Mouse (Mus musculus): ENCODE data around the gene Zfp52. TPM values are rescaled to one million over a fixed set of nuclear protein-coding genes. Genes with fewer than 3 reads are reported as not detected.

Gene Zfp52
- polyA plus RNA-seq, 1 experiment from 2014 or later: 1.5 TPM

GRCm38 (mm10) chr17:21516201-21517129 lies 18.9 kb upstream of the Zfp52 start:
- Histone ChIP-seq H3K4me1 (ENCODE audit: control insufficient read depth, insufficient read depth, low read length) (0 out of 2 replicates have a peak, but pooled peaks cover 3% of the 10 kb centered on the region), H3K27ac (ENCODE audit: low read depth, low read length) (peak overlapping the region; percentile 78), H3K36me3 (ENCODE audit: control insufficient read depth, insufficient read depth, low read length) (no peaks in the 10 kb centered on the region), H3K4me3 (ENCODE audit: low read depth, low read length) (peak overlapping the region; percentile 49), H3K9me3 (ENCODE audit: control insufficient read depth, low read length) (no peaks in the 10 kb centered on the region), H3K27me3 (ENCODE audit: control insufficient read depth, insufficient read depth, low read length) (no peaks in the 10 kb centered on the region), H3K9ac (replicated peaks; ENCODE audit: low read depth, low read length) (peak overlapping the region; percentile 60), H3K4me2 (ENCODE audit: low read depth, low read length) (peak overlapping the region; percentile 89)
- ATAC-seq (ENCODE audit: low read depth): peak; percentile 92
- WGBS: 0% methylated on average over 37 of the region's 37 CpGs

- peak overlapping the region; percentile 78; the same call in 1 of the 2 replicates for H3K27ac ChIP-seq (ENCODE audit: low read depth, low read length)
- peak overlapping the region; percentile 49 for H3K4me3 ChIP-seq (ENCODE audit: low read depth, low read length)
- H3K9me3 ChIP-seq (ENCODE audit: control insufficient read depth, low read length): no peaks in the 10 kb centered on the region
- no peaks in the 10 kb centered on the region for H3K36me3 ChIP-seq (ENCODE audit: control insufficient read depth, insufficient read depth, low read length)
- 0 out of 2 replicates have a peak, but pooled peaks cover 3% of the 10 kb centered on the region for H3K4me1 ChIP-seq (ENCODE audit: control insufficient read depth, insufficient read depth, low read length)
- H3K27me3 ChIP-seq (ENCODE audit: control insufficient read depth, insufficient read depth, low read length): no peaks in the 10 kb centered on the region
- H3K9ac ChIP-seq (replicated peaks; ENCODE audit: low read depth, low read length): peak overlapping the region; percentile 60
- 46% methylated on average over 4 of the region's 4 CpGs for WGBS
- peak overlapping the region; percentile 89 for H3K4me2 ChIP-seq (ENCODE audit: low read depth, low read length)
- 0 out of 2 replicates have a peak, but pooled peaks have one; percentile 8 for ATAC-seq (ENCODE audit: low read depth)
These were observed 18.1 kb upstream of the Zfp52 start for GRCm38 (mm10) chr17:21517130-21517671.

GRCm38 (mm10) chr17:21526270-21526669 lies 9.1 kb upstream of the Zfp52 start:
- H3K36me3 ChIP-seq (ENCODE audit: control insufficient read depth, insufficient read depth, low read length): no peaks in the 10 kb centered on the region
- H3K9me3 ChIP-seq (ENCODE audit: control insufficient read depth, low read length): no peaks in the 10 kb centered on the region
- no peak overlapping the region for H3K4me2 ChIP-seq (ENCODE audit: low read depth, low read length)
- H3K27me3 ChIP-seq (ENCODE audit: control insufficient read depth, insufficient read depth, low read length): no peaks in the 10 kb centered on the region
- no peak overlapping the region for H3K9ac ChIP-seq (replicated peaks; ENCODE audit: low read depth, low read length)
- no peaks in the 10 kb centered on the region for H3K4me1 ChIP-seq (ENCODE audit: control insufficient read depth, insufficient read depth, low read length)
- ATAC-seq (ENCODE audit: low read depth): no peak
- no peak overlapping the region for H3K4me3 ChIP-seq (ENCODE audit: low read depth, low read length)
- H3K27ac ChIP-seq (ENCODE audit: low read depth, low read length): no peak overlapping the region

GRCm38 (mm10) chr17:21530645-21531330 lies 4.6 kb upstream of the Zfp52 start:
- no peak for ATAC-seq (ENCODE audit: low read depth)
- H3K9me3 ChIP-seq (ENCODE audit: control insufficient read depth, low read length): no peaks in the 10 kb centered on the region
- WGBS: 68% methylated on average over 5 of the region's 5 CpGs
- peaks cover 9% of the 10 kb centered on the region; the same call in 1 of the 2 replicates for H3K4me1 ChIP-seq (ENCODE audit: control insufficient read depth, insufficient read depth, low read length)
- no peaks in the 10 kb centered on the region for H3K36me3 ChIP-seq (ENCODE audit: control insufficient read depth, insufficient read depth, low read length)
- H3K4me2 ChIP-seq (ENCODE audit: low read depth, low read length): no peak overlapping the region
- H3K4me3 ChIP-seq (ENCODE audit: low read depth, low read length): no peak overlapping the region
- H3K9ac ChIP-seq (replicated peaks; ENCODE audit: low read depth, low read length): no peak overlapping the region
- H3K27me3 ChIP-seq (ENCODE audit: control insufficient read depth, insufficient read depth, low read length): no peaks in the 10 kb centered on the region
- H3K27ac ChIP-seq (ENCODE audit: low read depth, low read length): no peak overlapping the region

GRCm38 (mm10) chr17:21531621-21532020 lies 3.7 kb upstream of the Zfp52 start:
- Histone ChIP-seq H3K36me3 (ENCODE audit: control insufficient read depth, insufficient read depth, low read length) (no peaks in the 10 kb centered on the region), H3K4me2 (ENCODE audit: low read depth, low read length) (peak overlapping the region; percentile 70), H3K27me3 (ENCODE audit: control insufficient read depth, insufficient read depth, low read length) (no peaks in the 10 kb centered on the region), H3K9me3 (ENCODE audit: control insufficient read depth, low read length) (no peaks in the 10 kb centered on the region), H3K4me1 (ENCODE audit: control insufficient read depth, insufficient read depth, low read length) (peaks cover 9% of the 10 kb centered on the region; the same call in 1 of the 2 replicates), H3K27ac (ENCODE audit: low read depth, low read length) (peak overlapping the region; percentile 90; the same call in 1 of the 2 replicates), H3K4me3 (ENCODE audit: low read depth, low read length) (peak overlapping the region; percentile 67), H3K9ac (replicated peaks; ENCODE audit: low read depth, low read length) (peak overlapping the region; percentile 72)
- 74% methylated on average over 5 of the region's 5 CpGs for WGBS
- ATAC-seq (ENCODE audit: low read depth): 0 out of 2 replicates have a peak, but pooled peaks have one; percentile 1

- WGBS: under 1% methylated on average over 47 of the region's 54 CpGs
- Histone ChIP-seq H3K4me3 (ENCODE audit: low read depth, low read length) (peak overlapping the region; percentile 67), H3K36me3 (ENCODE audit: control insufficient read depth, insufficient read depth, low read length) (no peaks in the 10 kb centered on the region), H3K9ac (replicated peaks; ENCODE audit: low read depth, low read length) (peak overlapping the region; percentile 72), H3K4me1 (ENCODE audit: control insufficient read depth, insufficient read depth, low read length) (peaks cover 9% of the 10 kb centered on the region; the same call in 1 of the 2 replicates), H3K9me3 (ENCODE audit: control insufficient read depth, low read length) (no peaks in the 10 kb centered on the region), H3K27ac (ENCODE audit: low read depth, low read length) (peak overlapping the region; percentile 90), H3K4me2 (ENCODE audit: low read depth, low read length) (peak overlapping the region; percentile 70), H3K27me3 (ENCODE audit: control insufficient read depth, insufficient read depth, low read length) (no peaks in the 10 kb centered on the region)
- ATAC-seq (ENCODE audit: low read depth): peak; percentile 90
These were observed 3.0 kb upstream of the Zfp52 start for GRCm38 (mm10) chr17:21532101-21532951.

GRCm38 (mm10) chr17:21533961-21534360 lies 1.4 kb upstream of the Zfp52 start:
- Histone ChIP-seq H3K9me3 (ENCODE audit: control insufficient read depth, low read length) (no peaks in the 10 kb centered on the region), H3K27me3 (ENCODE audit: control insufficient read depth, insufficient read depth, low read length) (no peaks in the 10 kb centered on the region), H3K27ac (ENCODE audit: low read depth, low read length) (no peak overlapping the region), H3K4me1 (ENCODE audit: control insufficient read depth, insufficient read depth, low read length) (peaks cover 9% of the 10 kb centered on the region; the same call in 1 of the 2 replicates), H3K4me2 (ENCODE audit: low read depth, low read length) (no peak overlapping the region), H3K9ac (replicated peaks; ENCODE audit: low read depth, low read length) (no peak overlapping the region), H3K36me3 (ENCODE audit: control insufficient read depth, insufficient read depth, low read length) (no peaks in the 10 kb centered on the region), H3K4me3 (ENCODE audit: low read depth, low read length) (no peak overlapping the region)
- WGBS: 96% methylated on average over 1 of the region's 1 CpGs
- no peak for ATAC-seq (ENCODE audit: low read depth)

GRCm38 (mm10) chr17:21534460-21535095 lies 761 bp upstream of the Zfp52 start:
- Histone ChIP-seq H3K4me2 (ENCODE audit: low read depth, low read length) (no peak overlapping the region), H3K36me3 (ENCODE audit: control insufficient read depth, insufficient read depth, low read length) (no peaks in the 10 kb centered on the region), H3K27ac (ENCODE audit: low read depth, low read length) (no peak overlapping the region), H3K27me3 (ENCODE audit: control insufficient read depth, insufficient read depth, low read length) (no peaks in the 10 kb centered on the region), H3K9ac (replicated peaks; ENCODE audit: low read depth, low read length) (no peak overlapping the region), H3K9me3 (ENCODE audit: control insufficient read depth, low read length) (no peaks in the 10 kb centered on the region), H3K4me1 (ENCODE audit: control insufficient read depth, insufficient read depth, low read length) (peaks cover 9% of the 10 kb centered on the region; the same call in 1 of the 2 replicates), H3K4me3 (ENCODE audit: low read depth, low read length) (no peak overlapping the region)
- WGBS: 24% methylated on average over 4 of the region's 4 CpGs
- ATAC-seq (ENCODE audit: low read depth): peak; percentile 16; the same call in 1 of the 2 replicates
